Mouse (Mus musculus): ENCODE results near the gene Ccdc185.

GRCm38 (mm10) chr1:182763716-182764461, 14.9 kb upstream of the Ccdc185 start, which contains the start of gene Susd4:
- TF ChIP-seq CTCF (IDR thresholded peaks at IDR 0.05; ENCODE audit: borderline replicate concordance, extremely low read depth, insufficient read depth, insufficient read length) (no peak), POLR2A (IDR thresholded peaks at IDR 0.05; ENCODE audit: borderline replicate concordance, extremely low read depth, insufficient read depth, insufficient read length, poor library complexity, severe bottlenecking) (peak; percentile 51; the same call in 1 of the 2 replicates)
